Mouse (Mus musculus): Measurements from ENCODE around the gene Mtif3. TPM values are rescaled to one million over a fixed set of nuclear protein-coding genes. Genes with fewer than 3 reads are reported as not detected.

Mtif3 gene
- 10 to 100 TPM; 20.8 to 22.0 TPM for total RNA-seq (2021)
- long read RNA-seq, experiment 1, full-length matches to known transcripts: 45 of 53 reads
- long read RNA-seq, experiment 1, partial matches to known transcripts: 6 of 53 reads
- long read RNA-seq, experiment 1, other reads (novel, unspliced or antisense): 2 of 53 reads
- long read RNA-seq, experiment 2, full-length matches to known transcripts: 39 of 47 reads
- long read RNA-seq, experiment 2, partial matches to known transcripts: 2 of 47 reads
- long read RNA-seq, experiment 2, other reads (novel, unspliced or antisense): 6 of 47 reads

DNA sequence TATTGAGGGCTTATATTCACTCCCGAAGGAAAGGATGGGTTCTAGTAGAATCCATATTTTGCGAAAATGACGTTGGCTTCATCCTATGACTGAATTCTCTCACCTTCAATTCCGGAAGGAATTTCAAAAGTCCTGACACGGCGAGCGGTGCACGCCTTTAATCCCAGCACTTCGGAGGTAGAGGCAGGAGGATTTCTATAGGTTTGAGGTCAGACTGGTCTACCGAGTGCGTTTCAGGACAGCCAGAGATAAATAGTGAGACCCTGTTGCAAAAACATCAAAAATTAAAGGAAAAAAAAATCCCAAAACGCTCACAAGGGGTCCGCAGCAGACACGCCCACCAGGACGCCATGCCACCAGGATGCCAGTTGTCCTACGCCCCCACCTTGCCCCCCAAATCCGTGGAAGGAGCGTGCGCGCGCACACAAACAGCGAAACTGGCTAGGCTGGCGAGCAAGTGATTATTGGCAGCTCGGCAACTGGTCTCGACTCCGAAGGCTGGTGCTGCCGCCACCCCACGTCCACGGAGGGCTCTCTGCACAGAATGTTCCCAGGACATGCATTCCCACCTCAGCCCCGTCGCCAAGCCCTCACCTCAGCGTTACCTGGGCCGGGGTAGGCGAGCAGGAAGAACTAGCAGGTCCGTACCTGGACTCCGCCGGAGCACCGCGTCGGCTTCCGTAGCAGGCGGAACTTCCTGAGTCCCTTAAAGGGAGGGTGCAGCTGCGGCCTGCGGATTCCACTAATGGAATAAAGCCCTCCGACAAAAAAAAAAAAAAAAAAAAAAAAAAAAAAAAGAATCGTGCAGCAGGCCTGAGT is at the start of gene Mtif3:
TSS of gene Mtif3 (minus strand) at position 683 of the 819 bp plus-strand sequence.
- intact Hi-C loops (cut with DNase I): no loop called here
- peak; percentile 79 to 81 for DNase-seq

DNA sequence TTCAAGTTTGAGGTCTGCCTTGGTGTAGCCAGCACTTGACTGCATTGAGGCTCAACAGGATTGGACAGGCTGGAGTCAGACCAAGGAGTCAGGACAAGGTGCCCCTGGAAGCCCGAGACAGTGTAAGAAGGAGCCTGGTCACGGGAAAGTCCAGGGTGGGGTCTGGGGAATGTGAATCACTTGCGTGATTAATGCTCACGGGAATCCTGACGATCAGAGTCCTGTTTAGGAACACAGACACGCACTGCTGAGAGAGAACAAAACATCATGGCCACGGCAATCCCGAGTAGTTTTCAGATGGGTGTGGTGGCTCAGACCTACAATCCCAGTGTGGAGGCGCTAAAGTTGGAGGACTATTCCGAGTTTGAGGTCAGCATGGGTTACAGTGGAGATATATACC is 47.7 kb upstream of the Mtif3 start:
- intact Hi-C loops (cut with DNase I): no loop called here
- DNase-seq: no peak

DNA sequence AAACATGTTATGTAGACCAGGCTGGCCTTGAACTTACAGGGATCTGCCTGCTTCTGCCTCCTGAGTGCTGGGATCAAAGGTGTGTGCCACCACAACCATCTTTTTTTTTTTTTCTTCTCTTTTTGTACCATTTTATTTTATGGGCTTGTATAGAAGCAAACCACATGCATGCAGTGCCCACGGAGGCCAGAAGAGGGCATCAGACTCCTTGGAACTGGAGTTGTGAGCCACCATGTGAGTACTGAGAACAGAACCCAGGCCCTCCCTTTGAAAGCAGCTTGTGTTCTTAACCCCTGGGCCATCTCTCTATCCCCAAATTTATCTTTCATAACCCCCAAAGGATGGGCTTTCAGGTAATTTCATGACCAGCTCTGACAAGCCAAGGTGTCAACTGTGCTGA is 39.7 kb upstream of the Mtif3 start:
- intact Hi-C loops (cut with DNase I): no loop called here
- DNase-seq: no peak

DNA sequence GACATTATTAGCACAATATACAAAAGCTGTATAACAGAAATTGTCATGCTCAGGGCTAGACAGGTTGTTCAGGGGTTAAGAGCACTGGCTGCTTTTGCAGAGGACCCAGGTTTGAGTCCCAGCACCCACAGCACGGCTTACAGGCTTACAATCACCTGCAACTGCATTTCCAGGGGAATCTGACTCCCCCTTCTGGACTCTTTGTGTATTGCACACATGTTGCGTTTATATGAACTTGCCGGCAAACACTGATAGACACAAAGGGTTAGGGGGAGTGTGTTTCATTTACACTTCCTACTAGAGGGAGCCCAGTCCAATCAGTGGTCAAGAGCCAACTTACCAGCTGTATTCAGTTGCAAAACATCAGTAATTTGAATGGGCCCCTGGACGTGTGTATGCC is 37.7 kb upstream of the Mtif3 start:
- intact Hi-C loops (cut with DNase I): no loop called here
- no peak for DNase-seq

DNA sequence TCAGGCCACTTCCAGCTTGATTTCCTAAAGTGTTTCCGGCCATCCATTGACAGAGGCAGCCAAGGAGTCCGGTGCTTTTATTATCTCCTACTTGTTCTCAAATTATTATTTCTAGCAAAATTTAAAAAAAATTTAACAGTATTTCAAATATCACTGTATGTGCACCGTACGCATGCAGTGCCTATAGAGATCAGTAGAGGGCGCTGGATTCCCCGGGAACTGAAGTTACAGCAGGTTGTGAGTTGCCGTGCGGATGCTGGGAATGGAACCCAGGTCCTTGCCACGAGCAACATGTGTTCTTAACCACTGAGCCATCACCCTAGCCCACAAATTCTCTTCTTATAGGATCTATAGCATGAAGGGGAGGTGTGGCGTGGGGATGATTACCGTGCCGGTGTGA is 35.2 kb upstream of the Mtif3 start:
- intact Hi-C loops (cut with DNase I): no loop called here

DNA sequence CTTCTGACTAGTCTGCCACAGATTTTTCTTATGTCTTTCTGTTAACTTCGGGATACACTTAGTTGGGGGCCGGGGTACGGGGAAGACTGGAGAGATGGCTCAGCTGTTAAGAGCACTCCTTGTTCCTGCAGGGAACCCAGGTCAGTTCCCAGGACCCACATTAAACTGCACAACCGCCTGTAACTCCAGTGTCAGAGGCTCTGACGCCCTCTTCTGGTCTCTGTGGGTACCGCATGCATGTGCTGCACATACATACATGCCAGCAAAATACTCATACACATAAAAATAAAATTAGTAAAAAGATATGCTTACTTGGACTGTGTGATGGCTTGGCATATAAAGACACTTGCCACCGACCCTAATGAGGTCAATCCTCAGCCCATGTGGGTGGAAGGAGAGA is 33.2 kb upstream of the Mtif3 start:
- intact Hi-C loops (cut with DNase I): no loop called here
- no peak for DNase-seq

More for the DNA sequence above, 35.2 kb upstream of the Mtif3 start:
- DNase-seq: no peak

DNA sequence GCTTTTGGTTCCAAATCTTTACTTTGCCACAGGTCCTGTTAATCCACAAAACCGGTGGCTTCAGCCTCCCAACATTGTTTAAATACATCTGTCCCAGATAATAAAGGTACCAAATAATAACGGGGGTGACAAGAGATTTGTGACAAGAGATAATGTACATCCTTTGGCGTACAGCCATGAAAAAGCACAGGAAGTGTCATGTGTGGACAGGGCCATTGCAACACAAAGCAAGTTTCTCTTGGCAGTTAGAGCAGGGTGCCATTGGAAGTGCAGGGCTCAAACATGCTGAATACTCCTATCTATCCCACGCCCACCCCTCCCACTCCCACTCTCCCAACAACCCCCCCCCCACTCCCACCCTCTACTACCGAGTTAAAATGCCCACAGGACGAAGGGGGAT is 31.4 kb upstream of the Mtif3 start:
- no peak for DNase-seq
- intact Hi-C loops (cut with DNase I): no loop called here

DNA sequence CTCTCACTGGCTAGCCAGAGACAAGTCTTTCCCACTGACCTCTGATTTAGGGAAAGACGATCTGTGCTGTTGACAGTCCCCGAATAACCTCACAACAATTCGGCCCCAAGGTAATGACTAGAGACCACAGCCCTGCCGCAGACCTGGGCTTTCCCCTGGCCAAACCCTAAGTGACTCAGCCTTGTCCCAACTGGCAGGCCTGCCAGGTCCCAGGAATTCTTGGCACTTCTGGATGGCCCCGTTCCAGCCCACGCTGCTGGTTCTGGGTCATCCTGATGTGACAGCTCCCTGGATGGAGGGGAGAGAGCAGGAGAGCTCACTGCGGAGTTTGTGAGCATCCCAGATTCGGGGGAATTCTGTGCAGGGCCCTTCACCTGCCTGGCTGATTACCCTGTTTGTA is 29.9 kb upstream of the Mtif3 start:
- DNase-seq: peak; percentile 61 to 79
- intact Hi-C loops (cut with DNase I): no loop called here

DNA sequence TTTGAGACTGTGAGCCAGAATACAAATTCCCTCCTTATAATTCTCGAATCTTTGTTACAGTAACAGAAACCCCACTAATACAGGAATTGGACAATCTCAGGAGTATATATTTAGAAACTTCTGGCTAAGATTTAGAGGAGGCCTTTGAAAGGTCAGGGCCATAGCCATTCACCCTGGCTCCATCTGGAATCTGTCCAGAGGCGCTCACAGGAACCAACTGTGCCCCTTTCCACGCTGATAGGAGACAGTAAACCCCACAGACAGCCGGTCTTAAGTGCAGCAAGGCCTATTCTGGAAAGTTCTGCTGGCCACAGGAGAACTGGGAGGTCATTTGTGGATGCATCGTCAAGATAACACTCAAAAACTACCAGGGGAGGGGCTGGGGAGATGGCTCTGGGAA is 25.5 kb upstream of the Mtif3 start:
- intact Hi-C loops (cut with DNase I): no loop called here
- DNase-seq: no peak

DNA sequence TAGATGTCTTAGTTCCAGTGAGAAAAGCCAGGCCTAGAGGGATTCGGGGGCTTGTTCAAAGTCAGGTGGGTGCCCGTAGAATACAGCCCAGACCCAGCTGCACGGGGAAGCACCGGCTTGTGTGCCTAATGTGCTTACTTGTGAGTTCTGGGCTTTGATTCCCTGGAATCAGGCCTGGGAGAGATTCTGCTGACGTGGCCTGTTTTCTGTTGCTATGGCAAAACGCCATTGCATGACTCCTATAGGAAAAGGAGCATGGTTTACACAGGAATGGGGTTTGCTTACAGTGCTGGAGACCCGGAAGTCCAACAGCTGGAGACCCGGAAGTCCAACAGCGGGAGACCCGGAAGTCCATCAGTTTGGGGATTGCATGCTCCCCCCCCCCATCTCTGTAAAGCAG is 24.0 kb upstream of the Mtif3 start:
- DNase-seq: no peak
- intact Hi-C loops (cut with DNase I): no loop called here

DNA sequence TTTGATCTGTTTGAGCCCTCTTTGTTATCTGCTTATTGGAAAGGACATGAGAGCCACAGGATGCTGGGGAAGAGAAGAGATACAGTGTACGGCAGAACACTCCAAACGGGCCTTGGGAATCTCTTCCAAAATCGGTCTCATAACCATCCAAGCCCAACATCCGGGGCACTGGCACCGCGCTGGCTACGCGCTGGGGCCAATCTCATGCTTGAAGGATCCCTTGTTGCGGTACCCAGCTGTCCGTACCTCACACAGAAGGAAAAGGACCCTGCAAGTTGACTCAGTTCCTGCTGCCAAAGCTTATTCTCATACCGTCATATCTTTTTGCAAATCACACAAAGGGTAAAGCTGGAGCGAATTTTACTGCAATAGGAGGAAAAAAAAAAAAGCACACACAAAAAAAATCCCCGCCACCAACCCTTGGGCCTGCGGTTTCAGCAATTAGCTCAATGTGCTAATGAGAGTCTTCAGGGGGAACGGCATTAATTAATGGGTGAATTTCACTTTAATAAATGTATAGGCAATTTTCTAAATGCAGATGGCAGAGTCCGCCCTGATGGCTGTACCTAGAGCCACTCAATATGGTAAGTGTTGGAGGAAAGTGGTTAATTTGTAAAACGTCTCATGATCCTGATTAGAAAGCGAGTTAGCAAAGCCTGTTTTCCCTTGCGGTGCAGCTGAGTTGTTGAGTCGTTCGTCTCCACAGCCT is 22.3 kb upstream of the Mtif3 start:
- DNase-seq: no peak
- intact Hi-C loops (cut with DNase I): no loop called here

DNA sequence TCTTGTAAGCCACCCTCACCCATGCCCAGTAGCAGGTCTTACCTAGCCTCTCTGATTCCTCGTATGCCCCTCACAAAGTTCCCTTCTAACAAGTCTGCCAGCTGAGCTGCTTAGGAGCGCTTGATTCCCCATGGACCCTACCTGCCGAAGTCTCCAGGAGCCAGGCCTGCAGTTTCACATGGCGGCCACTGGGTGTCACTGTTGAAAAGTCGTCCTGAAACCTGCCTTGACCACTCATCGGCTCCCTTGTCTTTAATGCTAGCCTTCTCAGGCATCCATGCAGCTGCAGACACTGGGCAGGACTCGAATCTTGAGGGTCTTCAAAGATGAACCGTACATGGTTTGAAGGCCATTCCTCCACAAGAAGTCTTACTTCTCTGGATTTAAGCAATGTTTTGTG is 19.6 kb upstream of the Mtif3 start:
- intact Hi-C loops (cut with DNase I): loop anchor here (1.0 to 5.0 kb wide), 5 partner anchors 42 to 309 kb away; partner anchors contain the start of genes Lnx2 and Polr1d
- peak; percentile 62 to 78 for DNase-seq

DNA sequence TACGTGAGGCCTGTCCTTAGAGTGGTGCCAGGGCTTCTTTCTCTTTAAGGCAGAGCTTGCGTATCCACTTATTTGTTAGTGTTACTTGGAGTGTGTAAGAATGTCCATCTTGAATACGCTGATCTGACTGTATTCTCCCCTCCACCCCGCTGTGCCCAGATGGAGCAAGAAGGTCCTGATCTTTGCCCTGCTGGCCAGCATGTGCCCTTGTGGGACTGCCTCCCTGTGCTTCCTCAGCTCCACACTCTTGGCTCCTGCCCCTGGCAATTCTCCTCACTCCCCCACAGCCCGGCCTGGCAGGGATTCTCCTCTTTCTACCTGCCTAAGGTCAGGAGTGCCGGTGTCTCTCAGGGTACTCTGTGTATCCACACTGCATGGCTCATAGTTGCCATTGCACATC is 17.8 kb upstream of the Mtif3 start:
- intact Hi-C loops (cut with DNase I): loop anchor here (5.0 kb wide), 3 partner anchors 96 to 311 kb away; partner anchors contain the start of genes Lnx2 and Polr1d
- DNase-seq: no peak

DNA sequence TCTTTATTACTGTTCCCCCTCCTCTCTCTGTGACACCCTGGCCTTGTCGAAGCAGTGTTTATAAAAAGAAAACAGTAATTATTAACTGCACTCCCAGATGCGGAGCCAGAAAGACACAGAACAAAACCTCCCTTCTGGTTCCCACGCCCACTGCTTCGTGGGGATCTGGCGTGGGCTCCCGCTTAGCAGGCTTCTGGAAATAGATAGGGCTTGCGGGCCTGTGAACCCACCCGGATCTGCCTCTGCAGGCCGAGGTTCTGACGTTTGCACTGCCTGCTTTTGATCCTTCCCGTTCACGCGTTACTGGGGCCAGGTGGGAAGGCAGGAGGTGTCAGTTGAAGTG is 11.2 kb upstream of the Mtif3 start:
- DNase-seq: no peak
- intact Hi-C loops (cut with DNase I): no loop called here

DNA sequence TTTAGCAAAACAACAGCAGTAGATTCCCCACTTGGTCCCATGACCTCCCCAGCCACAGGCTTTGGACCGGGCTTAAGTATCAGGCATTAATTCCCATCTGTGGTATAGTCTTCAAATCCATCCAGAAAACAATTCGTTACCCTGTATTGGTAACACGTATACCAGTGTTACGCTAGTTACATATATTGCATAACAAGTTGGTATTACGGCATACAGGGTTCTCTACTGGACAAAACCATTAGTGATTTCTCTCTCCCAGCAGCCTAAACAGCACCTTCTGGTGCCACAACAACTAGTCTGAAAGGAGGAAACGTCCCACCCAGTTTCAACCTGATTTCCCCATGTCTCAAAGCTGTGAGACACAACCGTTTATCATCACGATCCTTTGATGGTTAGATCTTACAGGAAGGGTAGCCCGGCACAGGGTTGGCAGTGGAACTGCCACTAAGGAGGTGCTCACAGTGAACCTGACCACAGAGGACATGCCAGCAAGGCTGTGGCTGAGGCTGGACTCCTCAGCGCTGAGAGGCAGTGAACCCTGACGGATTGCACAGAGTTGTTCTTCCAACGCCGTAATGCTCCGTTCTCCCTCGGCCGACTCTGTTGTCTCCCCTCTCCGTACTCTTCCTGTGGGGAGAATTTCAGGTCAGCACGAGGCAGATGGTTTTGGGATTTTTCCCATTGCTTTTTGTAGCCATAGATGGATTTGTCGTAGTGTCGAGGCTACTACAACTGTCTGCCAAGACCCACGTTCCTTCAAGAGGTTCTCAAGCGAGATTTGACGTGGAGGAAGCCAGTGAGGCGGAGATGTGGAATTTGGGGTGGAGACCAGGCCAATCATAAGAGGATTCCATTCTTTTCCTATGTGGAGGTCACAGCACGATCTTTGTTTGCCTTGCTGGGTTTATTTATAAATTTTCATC is 10.5 kb upstream of the Mtif3 start:
- intact Hi-C loops (cut with DNase I): no loop called here
- no peak for DNase-seq

DNA sequence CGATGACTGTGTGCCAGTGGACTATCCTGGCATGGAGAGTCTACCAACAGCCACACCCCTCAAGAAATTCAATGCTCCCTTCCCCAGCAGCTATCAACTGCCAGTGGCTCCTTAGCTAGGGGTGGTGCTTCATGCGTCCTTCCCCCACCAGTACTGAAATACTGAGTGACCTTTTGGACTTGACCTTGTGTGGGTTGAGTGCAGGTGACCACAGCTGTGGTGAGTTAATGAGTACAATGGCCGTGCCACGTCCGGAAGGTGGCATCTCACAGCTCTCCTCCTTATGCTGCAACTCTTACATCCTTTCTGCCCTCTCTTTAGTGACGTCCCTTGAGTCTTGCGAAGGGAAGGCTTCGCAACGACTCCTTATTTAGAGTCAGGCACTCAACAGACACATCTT is 9.8 kb upstream of the Mtif3 start:
- intact Hi-C loops (cut with DNase I): no loop called here
- no peak for DNase-seq

DNA sequence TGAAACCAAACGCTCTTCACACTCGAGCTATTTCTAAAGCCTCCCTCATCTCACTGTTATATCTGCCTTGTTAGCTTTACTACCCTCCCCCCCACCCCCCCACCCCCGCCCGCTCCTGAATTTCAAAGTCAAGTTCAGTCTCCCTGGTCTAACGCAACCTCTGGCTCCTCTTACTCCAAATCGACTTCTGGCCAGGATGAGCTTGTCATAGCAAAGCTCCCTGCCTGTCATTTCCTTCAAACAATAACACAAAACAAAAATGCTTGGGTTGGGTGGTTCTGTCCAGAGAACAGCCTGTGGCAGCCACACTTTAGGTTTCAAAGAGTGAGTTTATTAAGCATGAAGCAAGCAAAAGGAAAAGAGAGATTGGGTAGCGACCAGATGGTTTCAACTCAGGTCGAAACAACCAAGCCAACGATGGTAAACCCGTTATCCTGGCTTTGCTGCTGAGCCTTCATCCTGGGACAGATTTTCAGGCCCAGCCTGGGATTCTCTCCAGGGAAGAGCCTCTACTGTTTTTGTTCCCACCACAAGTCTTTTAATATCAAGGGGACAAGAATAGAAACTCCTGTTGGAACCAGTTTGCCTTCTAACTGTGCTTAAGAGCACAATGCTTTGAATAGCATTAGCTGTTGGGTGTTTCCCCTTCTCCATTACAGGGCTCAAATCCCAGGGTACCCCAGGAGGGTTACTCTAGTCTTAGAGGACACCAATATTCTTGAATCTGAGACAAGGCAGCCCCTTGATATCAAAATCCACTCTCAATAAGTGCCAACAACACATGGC is 8.4 kb upstream of the Mtif3 start:
- intact Hi-C loops (cut with DNase I): no loop called here
- DNase-seq: no peak

DNA sequence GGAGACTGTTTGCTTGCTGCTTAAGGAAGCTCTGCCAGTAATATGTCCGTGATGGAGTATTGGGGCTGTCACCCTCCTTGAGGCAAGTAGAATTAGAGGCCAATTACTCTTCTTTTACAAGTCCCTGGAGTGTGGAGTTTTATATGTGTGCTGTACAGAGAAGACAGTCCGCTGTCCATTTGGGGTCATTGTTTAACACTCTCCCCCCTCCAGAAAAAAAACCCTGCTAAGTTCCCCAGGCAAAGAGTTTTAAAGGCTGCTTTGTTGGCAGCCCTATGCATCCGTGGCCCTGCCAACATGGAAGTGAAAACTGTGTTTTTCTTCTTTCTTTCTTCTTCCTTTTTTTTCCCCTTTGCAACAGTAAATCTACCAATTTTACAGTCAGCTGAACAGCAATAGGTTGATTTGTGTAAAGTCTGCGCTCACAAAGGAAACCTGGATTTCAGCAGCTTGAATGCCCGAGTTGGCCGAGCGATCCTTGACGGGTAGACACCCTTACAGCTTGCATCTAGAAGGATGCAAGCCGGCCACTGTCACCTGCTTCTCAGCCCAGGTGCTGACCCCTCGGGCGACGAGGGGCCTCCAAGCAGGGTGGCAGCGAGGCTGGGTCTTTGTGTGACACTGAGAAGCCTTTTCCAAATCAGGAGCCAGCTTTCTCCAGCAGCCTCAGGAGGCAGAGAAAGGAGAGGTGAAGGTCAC is 5.2 kb upstream of the Mtif3 start:
- no peak for DNase-seq
- intact Hi-C loops (cut with DNase I): no loop called here

DNA sequence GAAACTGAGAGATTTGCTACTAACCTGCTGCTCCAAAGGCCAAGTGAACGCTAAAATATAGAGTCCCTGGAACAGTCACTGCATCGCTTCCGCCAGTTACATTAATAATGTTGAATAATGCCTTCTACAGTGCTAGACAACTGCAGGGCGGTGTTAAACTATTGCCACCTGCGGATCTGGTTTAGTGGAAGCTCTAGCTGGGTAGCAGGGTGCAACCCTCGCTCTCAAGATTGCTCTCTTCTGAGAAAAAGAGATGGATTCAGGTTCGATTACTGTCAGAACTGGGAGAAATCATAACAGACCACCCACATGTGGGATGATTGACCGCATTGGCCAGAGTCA is 308 bp upstream of the Mtif3 start:
- peak in 1 of 2 experiments; percentile 25 for DNase-seq
- intact Hi-C loops (cut with DNase I): no loop called here

Data from heart, postnatal 14 days (tissue).